Mouse (Mus musculus) heart, embryonic 12.5 days (tissue): ENCODE results near the gene Rapgef5. TPM values are rescaled to one million over a fixed set of nuclear protein-coding genes. Genes with fewer than 3 reads are reported as not detected.

ENCODE experiments used
- ATAC-seq: fragments of 200-750 bp; cut with Nextera tagmentation; 2 replicates; pipeline ENCODE4 v1.8.0; 2017; ENCODE audit warnings: moderate TSS enrichment, moderate library complexity; ENCODE audit not compliant: insufficient number of reproducible peaks, low FRiP score
- H3K27ac ChIP-seq: fragments of 300-500 bp; sonication (generic); 2 replicates; pipeline ENCODE4 v1.5.1; 2016; ENCODE audit warnings: mild to moderate bottlenecking, moderate library complexity; ENCODE audit not compliant: poor library complexity, severe bottlenecking
- H3K27me3 ChIP-seq: fragments of 300-500 bp; sonication (generic); replicated peaks from 2 replicates; pipeline ENCODE4 v1.6.1; 2016; ENCODE audit warnings: mild to moderate bottlenecking, moderate library complexity
- H3K36me3 ChIP-seq: fragments of 300-500 bp; sonication (generic); 2 replicates; pipeline ENCODE4 v1.6.1; 2016; ENCODE audit warnings: mild to moderate bottlenecking, moderate library complexity
- H3K4me1 ChIP-seq: fragments of 300-500 bp; sonication (generic); replicated peaks from 2 replicates; pipeline ENCODE4 v1.6.1; 2016; ENCODE audit warnings: mild to moderate bottlenecking
- H3K4me2 ChIP-seq: fragments of 300-500 bp; sonication (generic); 2 replicates; pipeline ENCODE4 v1.6.1; 2016; ENCODE audit warnings: mild to moderate bottlenecking, moderate library complexity
- H3K4me3 ChIP-seq: fragments of 300-500 bp; sonication (generic); 2 replicates; pipeline ENCODE4 v1.5.1; 2016; ENCODE audit warnings: mild to moderate bottlenecking
- H3K9ac ChIP-seq: fragments of 300-500 bp; sonication (generic); 2 replicates; pipeline ENCODE4 v1.6.1; 2016; ENCODE audit warnings: mild to moderate bottlenecking, moderate library complexity
- H3K9me3 ChIP-seq: fragments of 300-500 bp; sonication (generic); replicated peaks from 2 replicates; pipeline ENCODE4 v1.6.1; 2016; ENCODE audit warnings: mild to moderate bottlenecking, moderate library complexity
- WGBS: fragments of 180-500 bp; shearing (Covaris S2); methylation state at CpG from one replicate; pipeline ENCODE4 v1.1.7; 2016; 5-methylcytosine and 5-hydroxymethylcytosine counted together
- polyA plus RNA-seq: library from polyadenylated mRNA; unstranded; fragments of >200 nt; fragmentation: Nextera tagmentation; extraction: Ambion mirVana; gene quantifications from 2 replicates; pipeline ENCODE4 v1.2.1, GENCODE M21; 2016

Gene Rapgef5
- polyA plus RNA-seq, 1 experiment from 2014 or later: 22.7 TPM

- Histone ChIP-seq H3K4me3 (no peak overlapping the region), H3K36me3 (no peaks in the 10 kb centered on the region), H3K27me3 (peaks cover 10% of the 10 kb centered on the region; the same call in 1 of the 2 replicates), H3K4me2 (no peak overlapping the region), H3K4me1 (no peaks in the 10 kb centered on the region; the same call in 1 of the 2 replicates), H3K9ac (no peak overlapping the region), H3K9me3 (no peaks in the 10 kb centered on the region), H3K27ac (no peak overlapping the region)
- WGBS: 56% methylated on average over 12 of the region's 12 CpGs
- no peak for ATAC-seq
These were observed 289.8 kb downstream of the Rapgef5 start for GRCm38 (mm10) chr12:117806007-117806451.

GRCm38 (mm10) chr12:117806470-117806869 lies 290.2 kb downstream of the Rapgef5 start:
- 78% methylated on average over 4 of the region's 4 CpGs for WGBS
- no peak for ATAC-seq
- no peak overlapping the region for H3K27ac ChIP-seq
- H3K4me3 ChIP-seq: no peak overlapping the region
- no peak overlapping the region for H3K9ac ChIP-seq
- H3K36me3 ChIP-seq: no peaks in the 10 kb centered on the region
- H3K4me2 ChIP-seq: no peak overlapping the region
- H3K4me1 ChIP-seq: no peaks in the 10 kb centered on the region; the same call in 1 of the 2 replicates
- peaks cover 10% of the 10 kb centered on the region; the same call in 1 of the 2 replicates for H3K27me3 ChIP-seq
- no peaks in the 10 kb centered on the region for H3K9me3 ChIP-seq

- Histone ChIP-seq H3K9me3 (no peaks in the 10 kb centered on the region), H3K4me1 (no peaks in the 10 kb centered on the region; the same call in 1 of the 2 replicates), H3K4me3 (0 out of 2 replicates have a peak overlapping the region, but pooled peaks have one; percentile 6), H3K9ac (no peak overlapping the region), H3K36me3 (no peaks in the 10 kb centered on the region), H3K27me3 (peaks cover 10% of the 10 kb centered on the region; the same call in 1 of the 2 replicates), H3K27ac (no peak overlapping the region), H3K4me2 (peak overlapping the region; percentile 58)
- WGBS: 46% methylated on average over 11 of the region's 12 CpGs
- no peak for ATAC-seq
These were observed 291.4 kb downstream of the Rapgef5 start for GRCm38 (mm10) chr12:117807637-117808036.

GRCm38 (mm10) chr12:117808355-117809326 lies 292.4 kb downstream of the Rapgef5 start:
- no peak for ATAC-seq
- Histone ChIP-seq H3K4me2 (peak overlapping the region; percentile 58), H3K27me3 (peaks cover 10% of the 10 kb centered on the region; the same call in 1 of the 2 replicates), H3K4me1 (no peaks in the 10 kb centered on the region; the same call in 1 of the 2 replicates), H3K9me3 (no peaks in the 10 kb centered on the region), H3K4me3 (0 out of 2 replicates have a peak overlapping the region, but pooled peaks have one; percentile 6), H3K27ac (no peak overlapping the region), H3K36me3 (no peaks in the 10 kb centered on the region), H3K9ac (no peak overlapping the region)
- WGBS: 49% methylated on average over 17 of the region's 17 CpGs
